Mouse (Mus musculus) forebrain, postnatal 0 days (tissue): ENCODE measurements around the gene Dhx35. TPM values are rescaled to one million over a fixed set of nuclear protein-coding genes. Genes with fewer than 3 reads are reported as not detected.

Experiments used
- ATAC-seq: fragments of 200-750 bp; cut with Nextera tagmentation; 2 replicates; pipeline ENCODE4 v1.8.0; 2017; ENCODE audit warnings: mild to moderate bottlenecking, moderate library complexity
- DNase-seq: peaks from one replicate; pipeline ENCODE4 v3.0.0-alpha.2; 2015
- H3K27ac ChIP-seq: fragments of 300-500 bp; sonication (generic); 2 replicates; pipeline ENCODE4 v1.5.1; 2014; ENCODE audit warnings: low read depth, mild to moderate bottlenecking, antibody characterized with exemption, low read length, moderate library complexity, mixed read lengths
- H3K27me3 ChIP-seq: fragments of 300-500 bp; sonication (generic); 2 replicates; pipeline ENCODE4 v1.6.1; 2014; ENCODE audit warnings: mild to moderate bottlenecking, low read length, mixed read lengths; ENCODE audit not compliant: insufficient read depth
- H3K36me3 ChIP-seq: fragments of 300-500 bp; sonication (generic); 2 replicates; pipeline ENCODE4 v1.6.1; 2014; ENCODE audit warnings: mild to moderate bottlenecking, moderate library complexity; ENCODE audit not compliant: insufficient read depth
- H3K4me1 ChIP-seq: fragments of 300-500 bp; sonication (generic); 2 replicates; pipeline ENCODE4 v1.6.1; 2014; ENCODE audit warnings: antibody characterized with exemption; ENCODE audit not compliant: insufficient read depth
- H3K4me2 ChIP-seq: fragments of 300-500 bp; sonication (generic); 2 replicates; pipeline ENCODE4 v1.6.1; 2014; ENCODE audit warnings: low read depth, mild to moderate bottlenecking, moderate library complexity
- H3K4me3 ChIP-seq: fragments of 300-500 bp; sonication (generic); 2 replicates; pipeline ENCODE4 v1.5.1; 2014; ENCODE audit warnings: low read depth, low read length, mixed read lengths
- H3K9ac ChIP-seq: fragments of 300-500 bp; sonication (generic); 2 replicates; pipeline ENCODE4 v1.6.1; 2014; ENCODE audit warnings: mild to moderate bottlenecking
- H3K9me3 ChIP-seq: fragments of 300-500 bp; sonication (generic); 2 replicates; pipeline ENCODE4 v1.6.1; 2016; ENCODE audit warnings: low read length
- CTCF ChIP-seq: sonication (generic); IDR thresholded peaks from 2 replicates; pipeline ENCODE4 v1.5.1; 2016; ENCODE audit warnings: antibody characterized with exemption, control low read depth, low read depth
- WGBS: fragments of 180-500 bp; shearing (Covaris S2); extraction: QIAGEN DNeasy Blood & Tissue Kit; methylation state at CpG from one replicate; pipeline ENCODE4 v1.1.7; 2014; 5-methylcytosine and 5-hydroxymethylcytosine counted together
- polyA plus RNA-seq: library from polyadenylated mRNA; unstranded; fragments of >200 nt; fragmentation: Nextera tagmentation; extraction: Ambion mirVana; gene quantifications from 2 replicates; pipeline ENCODE4 v1.2.1, GENCODE M21; 2015
- total RNA-seq: library from RNA; depleted of rRNA; stranded (reverse); fragments of >200 nt; gene quantifications from 2 replicates; pipeline ENCODE4 v1.2.3, GENCODE M21; 2014; rRNA removed

Dhx35 gene
- total RNA-seq: 26.2 and 29.2 TPM in 2 replicates
- 9.9 and 11.8 TPM in 2 replicates for polyA plus RNA-seq

GRCm38 (mm10) chr2:158794494-158795004, at the start of gene Dhx35:
Dhx35 (plus strand) TSS chr2:158794807.
- ATAC-seq (peak; percentile 100), DNase-seq (peak; percentile 98)
- Histone ChIP-seq H3K9me3 (no peaks in the 10 kb centered on the region), H3K9ac (peak within 1 kb of the TSS; percentile 74), H3K4me3 (peak within 1 kb of the TSS; percentile 76), H3K36me3 (no peaks in the 10 kb centered on the region), H3K27me3 (no peaks in the 10 kb centered on the region), H3K4me1 (peaks cover 13% of the 10 kb centered on the region; the same call in 1 of the 2 replicates), H3K27ac (peak within 1 kb of the TSS; percentile 85), H3K4me2 (peak within 1 kb of the TSS; percentile 83)
- TF ChIP-seq CTCF: no peak
- under 1% methylated on average over 27 of the region's 33 CpGs for WGBS

GRCm38 (mm10) chr2:158745049-158745482, 49.5 kb upstream of the Dhx35 start:
- no peak overlapping the region for H3K4me3 ChIP-seq
- no peak overlapping the region for H3K4me2 ChIP-seq
- H3K9me3 ChIP-seq: no peaks in the 10 kb centered on the region
- WGBS: 16% methylated on average over 2 of the region's 2 CpGs
- H3K27me3 ChIP-seq: no peaks in the 10 kb centered on the region
- peak; percentile 89 for TF ChIP-seq CTCF
- H3K27ac ChIP-seq: no peak overlapping the region
- no peak overlapping the region for H3K9ac ChIP-seq
- DNase-seq (peak; percentile 81), ATAC-seq (peak; percentile 81)
- H3K36me3 ChIP-seq: peaks cover 12% of the 10 kb centered on the region; the same call in 1 of the 2 replicates
- H3K4me1 ChIP-seq: no peaks in the 10 kb centered on the region

GRCm38 (mm10) chr2:158746164-158746563, 48.4 kb upstream of the Dhx35 start:
- Histone ChIP-seq H3K4me2 (no peak overlapping the region), H3K4me1 (no peaks in the 10 kb centered on the region), H3K36me3 (peaks cover 18% of the 10 kb centered on the region), H3K27ac (no peak overlapping the region), H3K27me3 (no peaks in the 10 kb centered on the region), H3K9me3 (no peaks in the 10 kb centered on the region), H3K9ac (no peak overlapping the region), H3K4me3 (no peak overlapping the region)
- DNase-seq: no peak
- no peak for TF ChIP-seq CTCF
- WGBS: 68% methylated on average over 11 of the region's 11 CpGs
- ATAC-seq: no peak

GRCm38 (mm10) chr2:158749366-158749765, 45.2 kb upstream of the Dhx35 start:
- H3K9me3 ChIP-seq: no peaks in the 10 kb centered on the region
- no peak for TF ChIP-seq CTCF
- no peak overlapping the region for H3K4me2 ChIP-seq
- no peak overlapping the region for H3K9ac ChIP-seq
- no peak for ATAC-seq
- no peak overlapping the region for H3K27ac ChIP-seq
- WGBS: 83% methylated on average over 9 of the region's 9 CpGs
- DNase-seq: no peak
- no peak overlapping the region for H3K4me3 ChIP-seq
- H3K4me1 ChIP-seq: no peaks in the 10 kb centered on the region
- H3K27me3 ChIP-seq: no peaks in the 10 kb centered on the region
- H3K36me3 ChIP-seq: peaks cover 17% of the 10 kb centered on the region; the same call in 1 of the 2 replicates

GRCm38 (mm10) chr2:158760231-158760630, 34.4 kb upstream of the Dhx35 start:
- Histone ChIP-seq H3K9ac (no peak overlapping the region), H3K27ac (no peak overlapping the region), H3K36me3 (peaks cover 22% of the 10 kb centered on the region), H3K4me1 (no peaks in the 10 kb centered on the region), H3K27me3 (no peaks in the 10 kb centered on the region), H3K4me2 (no peak overlapping the region), H3K4me3 (no peak overlapping the region), H3K9me3 (no peaks in the 10 kb centered on the region)
- no peak for DNase-seq
- 74% methylated on average over 2 of the region's 2 CpGs for WGBS
- no peak for ATAC-seq
- no peak for TF ChIP-seq CTCF

GRCm38 (mm10) chr2:158762339-158762738, 32.3 kb upstream of the Dhx35 start:
- H3K9ac ChIP-seq: no peak overlapping the region
- peaks cover 6% of the 10 kb centered on the region; the same call in 1 of the 2 replicates for H3K36me3 ChIP-seq
- 90% methylated on average over 5 of the region's 5 CpGs for WGBS
- no peak for TF ChIP-seq CTCF
- H3K9me3 ChIP-seq: no peaks in the 10 kb centered on the region
- H3K4me2 ChIP-seq: no peak overlapping the region
- no peaks in the 10 kb centered on the region for H3K27me3 ChIP-seq
- H3K4me1 ChIP-seq: no peaks in the 10 kb centered on the region
- no peak for ATAC-seq
- H3K27ac ChIP-seq: no peak overlapping the region
- no peak overlapping the region for H3K4me3 ChIP-seq
- no peak for DNase-seq

- Histone ChIP-seq H3K27ac (no peak within 1 kb of the TSS), H3K9ac (peak within 1 kb of the TSS; percentile 43), H3K4me1 (peaks cover 8% of the 10 kb centered on the region; the same call in 1 of the 2 replicates), H3K9me3 (no peaks in the 10 kb centered on the region), H3K4me2 (peak within 1 kb of the TSS; percentile 95), H3K4me3 (peak within 1 kb of the TSS; percentile 54), H3K27me3 (no peaks in the 10 kb centered on the region), H3K36me3 (no peaks in the 10 kb centered on the region)
- DNase-seq: peak; percentile 96
- ATAC-seq: peak; percentile 100
- 4% methylated on average over 48 of the region's 48 CpGs for WGBS
- peak; percentile 70 for TF ChIP-seq CTCF
Measured at GRCm38 (mm10) chr2:158767742-158768339, 26.8 kb upstream of the Dhx35 start, which contains the start of gene Fam83d. Fam83d (plus strand) TSS chr2:158768093.
